Mouse (Mus musculus) brain, embryonic 18.5 days (tissue): Measurements from ENCODE around the gene Rad54l2.
A peak's percentile ranks its signal among the peaks of the same experiment; 100 is the strongest.

ENCODE experiments used
- DNase-seq: peaks from one replicate; pipeline ENCODE4 v3.0.0-alpha.2; 2012; ENCODE audit warnings: low read depth, low spot score

The Rad54l2 gene

GRCm38 (mm10) chr9:106788812-106789321 lies at the start of gene Rad54l2:
Gene Rad54l2 (minus strand): TSS chr9:106789194.
- DNase-seq, result peak; percentile 60

- peak; percentile 30 for DNase-seq
These were observed 33.5 kb upstream of the Rad54l2 start for GRCm38 (mm10) chr9:106822381-106823104.

GRCm38 (mm10) chr9:106821618-106822380 lies 32.8 kb upstream of the Rad54l2 start, which contains the start of gene Dcaf1:
Gene Dcaf1 (plus strand): TSS chr9:106821874.
- peak; percentile 99 for DNase-seq

- no peak for DNase-seq
These were observed 32.1 kb upstream of the Rad54l2 start for GRCm38 (mm10) chr9:106821050-106821617.

- no peak for DNase-seq
These were observed 30.2 kb upstream of the Rad54l2 start for GRCm38 (mm10) chr9:106819201-106819600.

- DNase-seq, result no peak
These were observed 29.2 kb upstream of the Rad54l2 start for GRCm38 (mm10) chr9:106818191-106818590.

- no peak for DNase-seq
These were observed 17.5 kb upstream of the Rad54l2 start for GRCm38 (mm10) chr9:106806503-106806902.

- no peak for DNase-seq
These were observed 1.8 kb upstream of the Rad54l2 start for GRCm38 (mm10) chr9:106790831-106791230.

- DNase-seq, result no peak
These were observed 369 bp upstream of the Rad54l2 start for GRCm38 (mm10) chr9:106789363-106789762.

GRCm38 (mm10) chr9:106787979-106788811 lies 799 bp downstream of the Rad54l2 start:
- no peak for DNase-seq

- no peak for DNase-seq
These were observed 3.8 kb downstream of the Rad54l2 start for GRCm38 (mm10) chr9:106785206-106785605.

GRCm38 (mm10) chr9:106783554-106783953 lies 5.4 kb downstream of the Rad54l2 start:
- no peak for DNase-seq

GRCm38 (mm10) chr9:106780086-106780485 lies 8.9 kb downstream of the Rad54l2 start:
- DNase-seq, result no peak

- DNase-seq, result no peak
These were observed 10.7 kb downstream of the Rad54l2 start for GRCm38 (mm10) chr9:106778319-106778718.

- no peak for DNase-seq
These were observed 11.6 kb downstream of the Rad54l2 start for GRCm38 (mm10) chr9:106777423-106777822.

GRCm38 (mm10) chr9:106776116-106776515 lies 12.9 kb downstream of the Rad54l2 start:
- DNase-seq, result no peak

- DNase-seq, result no peak
These were observed 17.2 kb downstream of the Rad54l2 start for GRCm38 (mm10) chr9:106771770-106772169.

- no peak for DNase-seq
These were observed 18.8 kb downstream of the Rad54l2 start for GRCm38 (mm10) chr9:106770216-106770615.

GRCm38 (mm10) chr9:106769781-106770180 lies 19.2 kb downstream of the Rad54l2 start:
- no peak for DNase-seq

GRCm38 (mm10) chr9:106756421-106756820 lies 32.6 kb downstream of the Rad54l2 start:
- no peak for DNase-seq

- no peak for DNase-seq
These were observed 33.2 kb downstream of the Rad54l2 start for GRCm38 (mm10) chr9:106755776-106756175.
